Mouse (Mus musculus): ENCODE results near the gene Rtn1. TPM values are rescaled to one million over a fixed set of nuclear protein-coding genes. Genes with fewer than 3 reads are reported as not detected.

Gene Rtn1
- polyA plus RNA-seq, 1 experiment from 2014 or later: 13.8 TPM

DNA sequence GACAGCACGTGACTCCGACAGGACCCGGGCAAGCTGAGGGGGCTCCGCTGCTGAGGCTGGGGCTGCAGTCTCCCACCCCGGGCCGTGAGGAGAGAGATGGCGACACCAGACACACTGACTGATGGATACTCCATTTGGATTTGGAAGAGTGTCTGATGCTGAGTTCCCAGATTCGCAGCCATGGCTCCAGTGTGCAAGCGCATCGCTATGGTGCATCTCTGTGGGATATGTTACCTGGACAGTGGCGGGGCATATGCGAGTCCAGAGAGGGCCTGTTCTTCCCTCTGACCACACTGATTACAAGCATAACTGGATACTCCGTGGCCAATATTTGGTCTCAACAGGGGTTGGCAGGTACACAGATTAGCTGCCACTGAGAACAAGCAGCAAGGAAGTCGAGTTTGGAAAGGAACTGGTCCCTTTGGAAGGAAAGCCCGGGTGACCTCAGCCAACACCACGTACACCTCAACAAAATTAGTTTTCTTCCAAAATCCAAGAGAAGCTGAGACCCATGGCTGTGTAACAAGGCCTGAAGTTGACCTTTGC is 185.2 kb downstream of the Rtn1 start:
- no peak overlapping the region for H3K4me3 ChIP-seq
- H3K36me3 ChIP-seq: no peaks in the 10 kb centered on the region
- no peak for DNase-seq (ENCODE audit: low spot score)
- H3K4me1 ChIP-seq: no peaks in the 10 kb centered on the region
- 89% methylated on average over 16 of the region's 16 CpGs for WGBS
- no peaks in the 10 kb centered on the region for H3K9me3 ChIP-seq
- no peak overlapping the region for H3K27ac ChIP-seq
- H3K27me3 ChIP-seq (ENCODE audit: insufficient read depth, poor library complexity, severe bottlenecking): 0 out of 2 replicates have a peak, but pooled peaks cover 4% of the 10 kb centered on the region

DNA sequence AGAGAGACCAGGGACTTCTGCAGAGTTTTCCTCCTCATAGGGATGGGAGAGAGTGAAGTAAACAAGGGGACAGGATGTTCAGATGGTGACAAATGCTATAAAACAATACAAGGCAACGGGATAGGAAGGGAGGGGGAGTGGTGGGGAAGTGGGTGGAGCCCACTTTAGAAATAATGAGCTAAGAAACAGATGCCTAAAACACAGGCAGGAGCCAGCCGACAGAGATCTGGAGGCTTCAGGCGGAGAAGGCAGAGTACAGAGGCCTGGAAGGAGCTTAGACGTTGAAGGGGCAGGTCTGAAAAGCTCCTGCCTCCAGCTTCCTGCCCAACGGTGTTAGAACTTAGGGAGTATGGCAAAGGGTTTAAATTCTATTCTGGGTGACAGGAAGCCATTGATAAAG is 195.3 kb downstream of the Rtn1 start:
- Histone ChIP-seq H3K27me3 (ENCODE audit: insufficient read depth, poor library complexity, severe bottlenecking) (no peaks in the 10 kb centered on the region), H3K27ac (no peak overlapping the region), H3K4me1 (no peaks in the 10 kb centered on the region), H3K9me3 (no peaks in the 10 kb centered on the region), H3K36me3 (no peaks in the 10 kb centered on the region), H3K4me3 (no peak overlapping the region)
- DNase-seq (ENCODE audit: low spot score): no peak
- 44% methylated on average over 5 of the region's 5 CpGs for WGBS

DNA sequence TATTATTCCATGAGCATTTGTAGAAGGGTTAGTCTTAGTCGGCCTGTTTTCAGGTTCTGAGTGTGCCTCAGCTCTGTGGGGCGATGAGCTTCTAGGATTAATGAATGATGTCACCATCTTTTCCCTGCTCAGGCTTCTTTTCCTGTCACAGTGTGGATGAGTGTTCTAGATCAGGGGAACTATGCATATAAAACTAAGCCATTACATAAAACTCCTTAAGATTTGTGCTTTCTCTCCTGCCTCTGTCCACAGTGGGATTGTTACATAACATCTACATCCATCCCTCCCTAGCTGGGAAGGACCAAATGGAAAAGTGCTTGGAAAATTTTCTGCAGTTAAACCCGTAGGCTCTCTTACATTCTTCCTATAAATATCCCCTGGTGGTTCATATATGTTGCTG is 208.0 kb downstream of the Rtn1 start:
- Histone ChIP-seq H3K36me3 (no peaks in the 10 kb centered on the region), H3K4me1 (peaks cover 10% of the 10 kb centered on the region), H3K27ac (no peak overlapping the region), H3K27me3 (ENCODE audit: insufficient read depth, poor library complexity, severe bottlenecking) (no peaks in the 10 kb centered on the region), H3K4me3 (no peak overlapping the region), H3K9me3 (no peaks in the 10 kb centered on the region)
- DNase-seq (ENCODE audit: low spot score): peak; percentile 9
- WGBS: 90% methylated on average over 3 of the region's 3 CpGs

DNA sequence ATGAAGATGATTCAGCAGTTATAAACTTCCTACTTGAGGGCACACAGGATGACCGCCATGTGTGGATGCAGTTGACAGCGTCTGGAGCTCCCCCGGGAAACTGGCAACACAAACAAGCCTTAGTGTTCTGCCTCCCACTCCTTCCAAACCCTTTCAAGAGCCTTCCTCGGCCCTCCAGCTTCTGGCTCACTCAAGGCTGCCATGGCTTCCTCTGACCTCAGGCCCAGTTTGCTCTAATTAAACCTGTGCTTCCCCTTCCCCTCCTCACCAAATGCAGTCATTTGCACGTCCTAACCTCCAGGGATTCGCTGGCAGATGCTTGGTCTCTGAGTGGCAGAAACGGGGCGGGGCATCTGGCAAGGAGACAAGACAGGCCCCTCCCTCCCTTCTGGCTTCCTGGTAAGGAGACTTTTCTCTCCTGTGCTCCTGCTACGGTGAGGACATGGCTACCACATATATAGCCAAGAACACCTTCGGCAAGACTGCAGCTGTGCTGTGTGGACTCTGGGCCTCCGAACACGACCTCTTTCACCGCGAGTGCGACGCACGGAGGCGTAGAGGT is 210.8 kb downstream of the Rtn1 start:
- WGBS: 46% methylated on average over 18 of the region's 18 CpGs
- H3K36me3 ChIP-seq: no peaks in the 10 kb centered on the region
- peak; percentile 70 for DNase-seq (ENCODE audit: low spot score)
- no peaks in the 10 kb centered on the region for H3K27me3 ChIP-seq (ENCODE audit: insufficient read depth, poor library complexity, severe bottlenecking)
- no peaks in the 10 kb centered on the region for H3K9me3 ChIP-seq
- H3K4me3 ChIP-seq: peak overlapping the region; percentile 16; the same call in 1 of the 2 replicates
- H3K4me1 ChIP-seq: peaks cover 10% of the 10 kb centered on the region
- 0 out of 2 replicates have a peak overlapping the region, but pooled peaks have one; percentile 7 for H3K27ac ChIP-seq

DNA sequence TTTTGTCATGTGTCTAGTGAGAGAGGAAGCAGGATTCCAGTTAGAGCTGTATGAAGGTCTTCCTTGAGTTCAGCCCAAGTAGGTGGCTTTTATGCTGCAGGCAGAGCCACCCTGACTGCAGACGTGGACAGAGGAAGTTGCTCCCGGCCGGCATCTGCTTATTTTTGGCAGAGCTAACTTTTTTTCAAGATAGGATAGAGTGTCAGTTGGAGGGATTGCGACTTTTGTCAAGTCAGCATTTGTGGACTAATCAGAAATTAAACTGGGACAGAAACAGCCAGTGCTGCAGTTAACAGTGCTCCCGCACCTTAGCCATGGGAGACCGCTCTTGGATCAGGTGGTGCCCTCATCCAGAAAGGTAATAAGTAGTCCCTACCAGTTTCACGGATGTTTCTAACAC is 211.4 kb downstream of the Rtn1 start:
- Histone ChIP-seq H3K4me1 (peaks cover 10% of the 10 kb centered on the region), H3K27me3 (ENCODE audit: insufficient read depth, poor library complexity, severe bottlenecking) (no peaks in the 10 kb centered on the region), H3K27ac (no peak overlapping the region), H3K36me3 (no peaks in the 10 kb centered on the region), H3K4me3 (no peak overlapping the region), H3K9me3 (no peaks in the 10 kb centered on the region)
- 61% methylated on average over 7 of the region's 7 CpGs for WGBS
- DNase-seq (ENCODE audit: low spot score): peak; percentile 38

DNA sequence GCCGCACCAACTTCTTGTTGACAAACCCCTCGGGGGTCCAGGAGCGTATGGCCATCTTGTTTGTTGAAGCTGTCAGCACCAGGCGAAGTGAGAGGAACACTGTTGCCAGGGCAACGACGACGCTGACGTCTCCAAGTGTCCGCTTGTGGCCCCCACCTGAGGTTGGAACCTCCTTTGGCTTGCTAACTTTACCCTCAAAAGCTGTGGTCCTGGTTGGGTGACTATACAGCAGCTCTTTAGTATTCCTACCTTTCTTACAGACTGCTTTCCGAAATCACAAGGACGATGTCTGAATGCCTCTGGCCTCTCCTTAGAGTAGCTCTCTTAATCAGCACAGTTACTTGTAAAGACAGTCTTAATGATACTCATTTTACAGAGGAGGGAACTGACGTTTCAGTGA is 223.9 kb downstream of the Rtn1 start, which contains the start of gene Ccdc175:
Ccdc175 (minus strand) TSS at position 101 of the 400 bp plus-strand sequence.
- H3K27ac ChIP-seq: no peak within 1 kb of the TSS

DNA sequence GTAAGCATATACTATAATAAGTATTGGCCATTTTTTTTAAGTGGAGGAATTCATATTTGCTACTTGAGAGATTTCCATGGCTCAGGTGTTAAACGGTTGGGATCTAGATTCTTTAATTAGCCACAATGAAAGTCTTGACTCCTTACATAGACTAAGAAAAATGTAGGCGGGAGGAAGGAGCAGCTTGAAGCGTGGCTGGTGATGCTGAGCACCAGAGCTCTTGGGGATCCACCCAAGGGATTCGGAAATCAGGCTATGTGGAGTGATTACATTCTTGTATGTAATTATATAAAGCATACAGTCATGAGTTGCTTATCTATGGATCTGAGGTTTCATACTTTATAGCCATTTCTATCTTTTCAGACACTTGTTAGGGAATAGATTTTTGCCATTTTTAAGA is 229.3 kb downstream of the Rtn1 start:
- no peaks in the 10 kb centered on the region for H3K27me3 ChIP-seq (ENCODE audit: insufficient read depth, poor library complexity, severe bottlenecking)
- DNase-seq (ENCODE audit: low spot score): no peak
- H3K36me3 ChIP-seq: no peaks in the 10 kb centered on the region
- 0 out of 2 replicates have a peak, but pooled peaks cover under 1% of the 10 kb centered on the region for H3K4me1 ChIP-seq
- H3K27ac ChIP-seq: no peak overlapping the region
- H3K9me3 ChIP-seq: no peaks in the 10 kb centered on the region
- no peak overlapping the region for H3K4me3 ChIP-seq
- WGBS: 77% methylated on average over 4 of the region's 4 CpGs

More for the DNA sequence above, 223.9 kb downstream of the Rtn1 start, which contains the start of gene Ccdc175:
- Histone ChIP-seq H3K27me3 (ENCODE audit: insufficient read depth, poor library complexity, severe bottlenecking) (no peaks in the 10 kb centered on the region), H3K4me3 (no peak within 1 kb of the TSS), H3K4me1 (0 out of 2 replicates have a peak, but pooled peaks cover 4% of the 10 kb centered on the region), H3K9me3 (no peaks in the 10 kb centered on the region), H3K36me3 (no peaks in the 10 kb centered on the region)
- 63% methylated on average over 12 of the region's 12 CpGs for WGBS
- no peak for DNase-seq (ENCODE audit: low spot score)

DNA sequence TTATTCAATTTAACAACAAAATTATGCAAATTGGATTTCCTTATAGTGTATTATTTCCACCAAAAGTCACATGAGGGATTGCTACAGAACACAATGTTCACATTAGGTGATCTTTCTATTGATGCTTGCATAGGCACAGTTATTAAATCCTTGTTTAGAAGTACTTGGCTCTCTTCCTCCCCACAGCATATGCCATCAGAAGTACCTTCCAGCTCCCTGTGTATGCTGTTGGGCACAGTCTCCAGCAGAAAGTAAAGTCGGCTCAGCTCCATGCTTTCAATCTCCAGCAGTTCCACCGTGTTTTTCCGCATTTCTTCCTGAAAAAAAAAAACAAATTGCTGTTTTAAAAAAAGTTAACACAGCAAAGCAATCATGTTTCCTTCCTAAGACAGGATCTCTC is 230.5 kb downstream of the Rtn1 start:
- Histone ChIP-seq H3K36me3 (no peaks in the 10 kb centered on the region), H3K4me1 (no peaks in the 10 kb centered on the region), H3K27me3 (ENCODE audit: insufficient read depth, poor library complexity, severe bottlenecking) (no peaks in the 10 kb centered on the region), H3K27ac (no peak overlapping the region), H3K9me3 (no peaks in the 10 kb centered on the region), H3K4me3 (no peak overlapping the region)
- DNase-seq (ENCODE audit: low spot score): no peak
- 81% methylated on average over 3 of the region's 3 CpGs for WGBS

Other genes with a start within 250 kb of the Rtn1 start
- gene Ccdc175, start 224.0 kb downstream of the Rtn1 start, polyA plus RNA-seq (2016; fragmentation: Nextera tagmentation; extraction: Ambion mirVana): not detected in 2 replicates
- 1.2 and 1.4 TPM in 2 replicates for gene Lrrc9, start 32.8 kb upstream of the Rtn1 start, polyA plus RNA-seq (2016; fragmentation: Nextera tagmentation; extraction: Ambion mirVana)
- 9.3 and 11.6 TPM in 2 replicates for gene Pcnx4, start 127.3 kb upstream of the Rtn1 start, polyA plus RNA-seq (2016; fragmentation: Nextera tagmentation; extraction: Ambion mirVana)
- gene Gm4756, start 240.6 kb upstream of the Rtn1 start, polyA plus RNA-seq (2016; fragmentation: Nextera tagmentation; extraction: Ambion mirVana): not detected in 2 replicates